Comparison of ENCODE assay signal across 8 mouse cellular contexts in the genomic region with DNA sequence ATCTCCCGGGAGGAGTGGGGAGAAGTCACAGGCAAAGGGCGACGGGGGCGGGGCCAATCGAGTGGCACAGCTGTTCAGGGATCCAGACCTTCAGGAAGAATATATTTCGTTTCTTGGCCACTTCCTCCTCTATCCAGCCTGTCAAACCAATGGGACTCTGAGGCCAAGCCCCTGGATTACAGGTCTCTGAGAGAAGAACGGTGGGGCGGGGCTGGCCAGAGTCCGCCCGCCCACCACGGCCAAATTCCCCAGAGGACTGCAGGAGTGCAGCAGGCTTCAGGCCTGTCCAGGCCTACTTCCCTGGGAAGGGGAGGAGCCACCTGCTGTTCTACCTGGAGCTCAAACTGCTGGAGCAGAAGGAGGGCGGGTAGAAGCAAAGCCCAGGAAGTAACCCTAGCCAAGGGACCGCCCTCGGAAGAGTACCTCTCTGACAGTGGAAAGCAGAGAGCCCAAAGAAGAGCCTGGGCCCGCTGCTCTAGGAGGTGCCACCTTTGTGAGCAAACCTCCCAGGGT. TPM values are rescaled to one million over a fixed set of nuclear protein-coding genes. Genes with fewer than 3 reads are reported as not detected.
DNase-seq lines count a peak whose midpoint lies in the region; ATAC-seq lines count a peak whose summit lies in the region.

A gene (minus strand): TSS at position 204 of the 513 bp plus-strand sequence.

- peaks cover 71% of the 10 kb centered on the region for H3K4me1 ChIP-seq in megakaryocyte, embryonic 14.5 days

- H3K27me3 ChIP-seq in megakaryocyte, embryonic 14.5 days (replicated peaks), result no peaks in the 10 kb centered on the region

- H3K36me3 ChIP-seq in megakaryocyte, embryonic 14.5 days (replicated peaks; ENCODE audit: low read length), result peaks cover 27% of the 10 kb centered on the region

- peak; percentile 49 for ATAC-seq in granulocyte monocyte progenitor cell, adult 5-6 weeks (replicated peaks; ENCODE audit: poor library complexity, severe bottlenecking)

- peak; percentile 30 for DNase-seq in gastrocnemius, postnatal 14 days
- DNase-seq in gastrocnemius, postnatal 36 days, result no peak
- DNase-seq in R1 (ENCODE audit: low read depth, low spot score), result peak; percentile 96
- DNase-seq in kidney, postnatal 4 days, result peak; percentile 79 to 90
- peak; percentile 56 for DNase-seq in thymus, postnatal 14 days
- no peak for DNase-seq in adrenal gland, adult 2 months

- intact Hi-C loops in gastrocnemius, postnatal 14 days (cut with DNase I; ENCODE audit: low total_unique reads), result no loop called here
- intact Hi-C loops in gastrocnemius, postnatal 36 days (cut with DNase I), result loop anchor here (5.0 kb wide), 2 partner anchors 96 to 171 kb away; no protein-coding TSS in a partner anchor

- peak within 1 kb of the TSS; percentile 42 for H3K4me3 ChIP-seq in megakaryocyte, embryonic 14.5 days (replicated peaks)

- H3K9me3 ChIP-seq in megakaryocyte, embryonic 14.5 days, result no peaks in the 10 kb centered on the region

RNA-seq across cellular contexts. Expression of the gene that starts here (rescaled TPM):
- total RNA-seq in gastrocnemius, postnatal 14 days (2021), result 1 to 10 TPM; 1.7 to 1.9 TPM
- 1 to 10 TPM in 1 of 2 experiments, under 1 TPM in 1; 0.64 to 2.5 TPM for total RNA-seq in gastrocnemius, postnatal 36 days (2021)
- 169 and 206 TPM in 2 replicates for total RNA-seq in granulocyte monocyte progenitor cell, adult 5-6 weeks (2014; fragmentation: Nextera tagmentation)
- total RNA-seq in granulocyte monocyte progenitor cell, adult 5-6 weeks (2017), result 327 and 371 TPM in 2 replicates
- polyA plus RNA-seq in megakaryocyte, embryonic 14.5 days (2012; ENCODE audit: insufficient read depth, low replicate concordance), result 19.9 and 20.1 TPM in 2 replicates
- 10 to 100 TPM in 1 of 2 experiments, 1 to 10 TPM in 1; 6.5 to 11.2 TPM for total RNA-seq in adrenal gland, adult 2 months (2021)
- polyA plus RNA-seq in adrenal gland, adult 2 months (2012; rRNA removed), result 6.1 and 6.8 TPM in 2 replicates

Comparison
In these comparisons a context has a peak if more than half of its experiments do, and no peak if none do; other contexts are left out.
1. RNA of the gene that starts here (total RNA-seq): 169 to 371 TPM in granulocyte monocyte progenitor cell, adult 5-6 weeks; 6.5 to 11.2 TPM in adrenal gland, adult 2 months, 0.64 to 2.5 TPM in gastrocnemius, postnatal 36 days and 1.7 to 1.9 TPM in gastrocnemius, postnatal 14 days; every median in the first group is over 10 times any median in the second.
2. DNase-seq: peak in gastrocnemius, postnatal 14 days (single experiment), R1 (single experiment), kidney, postnatal 4 days (2 of 2) and thymus, postnatal 14 days (single experiment); none in gastrocnemius, postnatal 36 days (0 of 2) and adrenal gland, adult 2 months (single experiment).